Mouse (Mus musculus): ENCODE data around the gene 9130213A22Rik. TPM values are rescaled to one million over a fixed set of nuclear protein-coding genes. Genes with fewer than 3 reads are reported as not detected.
A peak's percentile ranks its signal among the peaks of the same experiment; 100 is the strongest.

The 9130213A22Rik gene
- total and polyA plus RNA-seq, 3 experiments = 0.08 to 0.26 TPM; not detected in 1

DNA sequence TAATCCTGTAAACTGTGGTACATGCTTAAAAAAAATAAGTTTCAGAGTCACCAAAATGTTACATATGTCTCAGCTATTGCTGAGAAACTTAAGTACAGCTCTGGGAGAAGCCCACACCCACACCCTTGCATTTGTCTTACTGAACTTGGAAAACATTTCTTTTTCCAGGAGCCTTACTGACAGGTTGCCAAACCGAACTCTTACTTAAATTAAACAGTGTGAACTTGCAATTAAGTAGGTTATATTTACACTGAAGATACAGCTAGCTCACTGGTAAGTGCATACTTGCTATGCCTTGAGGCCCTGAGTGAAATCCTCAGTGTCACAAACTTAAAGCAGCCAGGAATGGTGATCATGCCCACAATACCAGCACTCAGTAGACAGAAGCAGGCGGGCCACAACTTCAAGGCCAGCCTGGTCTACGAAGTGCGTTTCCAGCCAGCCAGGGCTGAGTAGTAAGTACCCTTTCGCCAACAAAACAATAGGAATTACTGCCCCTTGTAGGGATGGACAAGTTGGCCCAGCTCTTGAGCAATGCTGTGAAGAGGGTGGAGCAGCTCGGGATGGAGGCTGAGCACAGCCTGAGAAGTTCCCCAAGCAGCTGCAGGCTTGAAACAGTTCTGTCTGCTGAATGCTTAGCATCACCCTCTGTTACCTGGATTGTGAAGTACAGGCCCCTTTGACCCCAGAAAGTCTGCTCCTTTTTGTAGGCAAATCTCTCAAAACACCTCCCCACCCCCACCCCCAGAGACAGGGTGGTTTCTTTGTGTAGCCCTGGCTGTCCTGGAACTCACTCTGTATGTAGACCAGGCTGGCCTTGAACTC is 48.2 kb downstream of the 9130213A22Rik start:
- Histone ChIP-seq H3K9ac (ENCODE audit: control insufficient read depth, low read depth, low read length, poor library complexity, severe bottlenecking) (no peak overlapping the region; the same call in 1 of the 2 replicates), H3K27ac (ENCODE audit: control insufficient read depth, low read depth, low read length) (peak overlapping the region; percentile 1; the same call in 1 of the 2 replicates), H3K27me3 (ENCODE audit: control insufficient read depth in 1 of 2, insufficient read depth in 2 of 2, low read length in 2 of 2) (no peaks in the 10 kb centered on the region), H3K9me3 (replicated peaks; ENCODE audit: insufficient read depth, low read length) (no peaks in the 10 kb centered on the region), H3K4me3 (ENCODE audit: control insufficient read depth in 1 of 2, insufficient read depth in 1 of 2, low read depth in 2 of 2, low read length in 2 of 2) (no peak overlapping the region), H3K36me3 (ENCODE audit: control insufficient read depth in 1 of 2, insufficient read depth in 2 of 2, low read length in 2 of 2) (peaks cover 0 to 3% of the 10 kb centered on the region in 2 experiments; a peak in 1 of 4 replicates), H3K4me1 (ENCODE audit: control insufficient read depth in 1 of 2, insufficient read depth in 2 of 2, low read length in 2 of 2) (peaks cover 0 to 13% of the 10 kb centered on the region in 2 experiments; a peak in 3 of 4 replicates), H3K79me2 (ENCODE audit: control insufficient read depth, insufficient read depth, low read length, poor library complexity) (peaks cover 5% of the 10 kb centered on the region; the same call in 1 of the 2 replicates)
- peak; percentile 38 for DNase-seq (ENCODE audit: low read depth, low spot score)
- TF ChIP-seq MYB (IDR thresholded peaks at IDR 0.05; ENCODE audit: low read depth, low read length) (no peak), SMC3 (IDR thresholded peaks at IDR 0.05; ENCODE audit: low read depth, low read length) (0 out of 2 replicates have a peak, but pooled peaks have one; percentile 3)

DNA sequence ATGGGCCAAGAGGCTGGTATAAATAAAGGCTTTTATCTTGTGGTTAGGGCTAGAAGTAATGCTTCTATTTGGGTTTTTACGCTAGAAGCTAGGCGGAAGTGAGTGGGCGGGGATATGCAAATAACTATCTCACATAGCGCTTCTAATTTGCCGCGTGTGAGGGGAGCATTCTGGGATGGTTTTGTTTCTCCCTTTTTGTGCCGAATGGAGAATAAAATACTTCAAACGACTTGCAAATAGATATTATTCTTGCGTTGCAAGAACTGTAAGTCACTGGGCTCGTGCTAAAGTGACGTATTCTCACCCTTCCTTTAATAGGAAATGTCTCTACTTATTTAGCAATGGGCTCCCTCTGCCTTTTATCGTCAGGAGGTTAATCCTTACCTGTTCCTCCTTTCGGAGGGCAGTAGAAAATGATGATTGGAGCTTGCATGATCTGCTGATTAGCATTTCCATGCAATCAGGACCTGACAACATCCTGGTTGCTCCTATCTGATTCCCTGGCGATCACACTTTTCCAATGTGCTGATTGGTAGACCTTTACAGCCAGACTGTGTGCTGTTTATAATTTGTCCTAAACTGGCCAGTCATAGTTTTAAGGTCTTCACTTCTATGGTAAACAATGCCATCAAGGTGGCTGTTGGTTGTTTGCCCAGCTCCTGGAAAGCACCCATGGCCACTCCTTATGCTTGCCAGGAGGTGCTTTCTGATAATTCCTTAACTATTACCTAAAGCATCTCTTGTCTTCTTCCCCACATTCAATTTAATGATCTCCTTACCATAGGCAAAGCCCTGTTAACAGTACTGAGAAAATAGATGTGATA is 49.1 kb downstream of the 9130213A22Rik start:
- Histone ChIP-seq H3K36me3 (ENCODE audit: control insufficient read depth in 1 of 2, insufficient read depth in 2 of 2, low read length in 2 of 2) (peaks cover 0 to 2% of the 10 kb centered on the region in 2 experiments; a peak in 1 of 4 replicates), H3K4me3 (ENCODE audit: control insufficient read depth in 1 of 2, insufficient read depth in 1 of 2, low read depth in 2 of 2, low read length in 2 of 2) (no peak overlapping the region), H3K9me3 (replicated peaks; ENCODE audit: insufficient read depth, low read length) (no peaks in the 10 kb centered on the region), H3K9ac (ENCODE audit: control insufficient read depth, low read depth, low read length, poor library complexity, severe bottlenecking) (peak overlapping the region; percentile 72), H3K4me1 (ENCODE audit: control insufficient read depth in 1 of 2, insufficient read depth in 2 of 2, low read length in 2 of 2) (peaks cover 0 to 7% of the 10 kb centered on the region in 2 experiments; a peak in 1 of 4 replicates), H3K27ac (ENCODE audit: control insufficient read depth, low read depth, low read length) (peak overlapping the region; percentile 98), H3K79me2 (ENCODE audit: control insufficient read depth, insufficient read depth, low read length, poor library complexity) (peaks cover 5% of the 10 kb centered on the region; the same call in 1 of the 2 replicates), H3K27me3 (ENCODE audit: control insufficient read depth in 1 of 2, insufficient read depth in 2 of 2, low read length in 2 of 2) (no peaks in the 10 kb centered on the region)
- DNase-seq (ENCODE audit: low read depth, low spot score) = peak; percentile 99
- no peak for TF ChIP-seq MEF2A (IDR thresholded peaks at IDR 0.05; ENCODE audit: extremely low read depth, insufficient replicate concordance, low read depth, low read length, poor library complexity, severe bottlenecking)
- no peak for TF ChIP-seq USF2 (IDR thresholded peaks at IDR 0.05; ENCODE audit: borderline replicate concordance in 1 of 2, insufficient read depth in 1 of 2, low read depth in 1 of 2, low read length in 2 of 2)
- no peak for TF ChIP-seq MAZ (IDR thresholded peaks at IDR 0.05; ENCODE audit: low read depth, low read length)
- peak; percentile 81 for TF ChIP-seq GATA1 (IDR thresholded peaks at IDR 0.05; ENCODE audit: low read depth, low read length)
- no peak for TF ChIP-seq ZKSCAN1 (IDR thresholded peaks at IDR 0.05; ENCODE audit: low read depth, low read length)
- TF ChIP-seq KAT2A (conservative IDR thresholded peaks at IDR 0.05; ENCODE audit: low read depth, low read length) = no peak
- peak in 1 of 2 experiments; percentile 40; a peak in 1 of 4 replicates for TF ChIP-seq EP300 (IDR thresholded peaks at IDR 0.05; ENCODE audit: low read depth in 1 of 2, low read length in 2 of 2)
- peak; percentile 100 for TF ChIP-seq MXI1 (IDR thresholded peaks at IDR 0.05; ENCODE audit: low read depth, low read length)
- TF ChIP-seq NRF1 (IDR thresholded peaks at IDR 0.05; ENCODE audit: insufficient read depth, low read depth, low read length, poor library complexity, severe bottlenecking) = no peak
- peak; percentile 96 for TF ChIP-seq NELFE (IDR thresholded peaks at IDR 0.05; ENCODE audit: low read depth, low read length)
- no peak for TF ChIP-seq BHLHE40 (IDR thresholded peaks at IDR 0.05; ENCODE audit: borderline replicate concordance, low read depth, low read length)
- no peak for TF ChIP-seq ZNF384 (IDR thresholded peaks at IDR 0.05; ENCODE audit: low read depth, low read length)
- no peak for TF ChIP-seq RCOR1 (IDR thresholded peaks at IDR 0.05; ENCODE audit: low read depth, low read length)
- peak; percentile 97 for TF ChIP-seq ETS1 (IDR thresholded peaks at IDR 0.05; ENCODE audit: low read depth, low read length)
- TF ChIP-seq TAL1 (IDR thresholded peaks at IDR 0.05; ENCODE audit: low read length) = no peak
- peak; percentile 99 to 100 for TF ChIP-seq POLR2A (IDR thresholded peaks at IDR 0.05; ENCODE audit: control insufficient read depth in 1 of 2, insufficient read depth in 1 of 2, low read depth in 1 of 2, low read length in 2 of 2, poor library complexity in 1 of 2)
- peak; percentile 100 for TF ChIP-seq POLR2AphosphoS5 (IDR thresholded peaks at IDR 0.05; ENCODE audit: borderline replicate concordance, low read depth, low read length)
- no peak for TF ChIP-seq USF1 (IDR thresholded peaks at IDR 0.05; ENCODE audit: low read depth, low read length)
- no peak; the same call in 1 of the 2 replicates for TF ChIP-seq MAFK (IDR thresholded peaks at IDR 0.05; ENCODE audit: borderline replicate concordance, low read depth, low read length)
- TF ChIP-seq MAX (IDR thresholded peaks at IDR 0.05; ENCODE audit: low read length) = no peak
- TF ChIP-seq JUND (IDR thresholded peaks at IDR 0.05; ENCODE audit: low read depth, low read length) = peak; percentile 19; the same call in 1 of the 2 replicates
- no peak for TF ChIP-seq RAD21 (IDR thresholded peaks at IDR 0.05; ENCODE audit: low read depth, low read length)
- no peak for TF ChIP-seq MYB (IDR thresholded peaks at IDR 0.05; ENCODE audit: low read depth, low read length)
- TF ChIP-seq CHD2 (IDR thresholded peaks at IDR 0.05; ENCODE audit: low read length) = no peak
- no peak for TF ChIP-seq UBTF (IDR thresholded peaks at IDR 0.05; ENCODE audit: borderline replicate concordance, insufficient read depth, low read depth, low read length)
- TF ChIP-seq POLR2AphosphoS2 (IDR thresholded peaks at IDR 0.05; ENCODE audit: low read length) = peak; percentile 100

Data from MEL (cell line).